Comparison of ENCODE assay signal across 12 mouse cellular contexts in genomic region chr2:146347942-146348341, GRCm38 (mm10).
DNase-seq lines count a peak whose midpoint lies in the region; ATAC-seq lines count a peak whose summit lies in the region.
"Had no signal": no experiment of that assay in that cellular context is flagged by ENCODE, and none has a peak within 500 bp of the region (broad histone marks: within the 10 kb centered on the region; RNA-seq: fewer than 3 reads in every experiment).

No protein-coding gene starts in this region.

- H3K9ac ChIP-seq in intestine, embryonic 15.5 days = no peak overlapping the region
- H3K9ac ChIP-seq in midbrain, embryonic 16.5 days (ENCODE audit: low read depth, low read length) = no peak overlapping the region

- no peaks in the 10 kb centered on the region for H3K27me3 ChIP-seq in intestine, embryonic 15.5 days (replicated peaks)
- no peaks in the 10 kb centered on the region for H3K27me3 ChIP-seq in midbrain, embryonic 16.5 days (ENCODE audit: control insufficient read depth, insufficient read depth, low read depth, low read length)

- H3K4me1 ChIP-seq in intestine, embryonic 15.5 days (replicated peaks) = no peaks in the 10 kb centered on the region
- peaks cover 4% of the 10 kb centered on the region; the same call in 1 of the 2 replicates for H3K4me1 ChIP-seq in midbrain, embryonic 16.5 days (ENCODE audit: control insufficient read depth, insufficient read depth, low read length)

- H3K36me3 ChIP-seq in intestine, embryonic 15.5 days = peaks cover 3% of the 10 kb centered on the region; the same call in 1 of the 2 replicates
- peaks cover 11% of the 10 kb centered on the region for H3K36me3 ChIP-seq in midbrain, embryonic 16.5 days (ENCODE audit: control insufficient read depth, insufficient read depth, low read length)

- 76% methylated on average over 2 of the region's 2 CpGs for WGBS in intestine, embryonic 15.5 days
- 29% methylated on average over 2 of the region's 2 CpGs for WGBS in midbrain, embryonic 16.5 days

- no peaks in the 10 kb centered on the region for H3K9me3 ChIP-seq in intestine, embryonic 15.5 days
- no peaks in the 10 kb centered on the region for H3K9me3 ChIP-seq in midbrain, embryonic 16.5 days (replicated peaks; ENCODE audit: control insufficient read depth, low read length, poor library complexity, severe bottlenecking)

- ATAC-seq in frontal cortex, adult (ENCODE audit: low TSS enrichment) = peak; percentile 90
- peak; percentile 45 for ATAC-seq in intestine, embryonic 15.5 days
- peak; percentile 89 for ATAC-seq in midbrain, embryonic 16.5 days

- H3K27ac ChIP-seq in intestine, embryonic 15.5 days = no peak overlapping the region
- peak overlapping the region; percentile 29; the same call in 1 of the 2 replicates for H3K27ac ChIP-seq in midbrain, embryonic 16.5 days (ENCODE audit: low read length)

- no peak overlapping the region for H3K4me2 ChIP-seq in intestine, embryonic 15.5 days (replicated peaks)
- H3K4me2 ChIP-seq in midbrain, embryonic 16.5 days (ENCODE audit: low read length) = no peak overlapping the region
- H3K4me2 ChIP-seq: liver, embryonic 11.5 days had no signal

- DNase-seq in frontal cortex, postnatal 25 days (ENCODE audit: low spot score in 2 of 2) = no peak
- DNase-seq in fibroblast of lung, adult 2 months (ENCODE audit: low read depth) = peak; percentile 12
- DNase-seq in embryo, embryonic 11 days = no peak
- no peak for DNase-seq in spleen, adult 18-20 months
- no peak for DNase-seq in lung, postnatal 4 days
- DNase-seq: heart, postnatal 14 days; kidney, postnatal 14 days had no signal

- no peak overlapping the region for H3K4me3 ChIP-seq in intestine, embryonic 15.5 days (replicated peaks)
- H3K4me3 ChIP-seq in midbrain, embryonic 16.5 days (ENCODE audit: low read depth, low read length) = no peak overlapping the region
- H3K4me3 ChIP-seq: erythroblast, embryonic 14.5 days had no signal
